16 mouse cellular contexts compared by ENCODE assay signal in the genomic region with DNA sequence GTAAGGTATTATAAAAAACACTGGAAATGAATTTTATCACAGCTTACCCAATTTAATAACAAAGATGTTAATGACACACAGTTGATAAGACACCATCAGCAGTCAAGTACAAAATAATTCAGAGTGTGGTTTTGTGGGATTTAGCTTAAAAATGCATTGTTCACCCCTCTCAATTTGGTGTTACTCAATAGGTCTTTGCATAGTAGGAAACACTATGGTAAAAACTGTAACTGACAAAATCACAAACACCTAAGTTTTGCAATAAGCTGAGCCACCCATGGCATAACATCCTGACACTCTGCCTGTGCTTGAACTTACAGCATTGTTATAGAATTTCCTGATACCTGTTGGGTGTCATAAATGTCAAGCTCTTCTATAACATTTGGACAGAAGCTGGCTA. TPM values are rescaled to one million over a fixed set of nuclear protein-coding genes. Genes with fewer than 3 reads are reported as not detected.
"Had no signal": no experiment of that assay in that cellular context is flagged by ENCODE, and none has a peak within 500 bp of the region (broad histone marks: within the 10 kb centered on the region; RNA-seq: fewer than 3 reads in every experiment).

No protein-coding gene starts in this region.

RNA-seq across cellular contexts. Expression of a gene that starts 37.4 kb away (rescaled TPM):
- total RNA-seq: heart, postnatal 10 days; heart, postnatal 14 days; heart, postnatal 25 days; heart, postnatal 36 days; hematopoietic stem cell, adult 5-6 weeks; hindbrain, postnatal 0 days; layer of hippocampus, adult 18-20 months; layer of hippocampus, adult 2 months; layer of hippocampus, adult 8-10 months; layer of hippocampus, postnatal 10 days; layer of hippocampus, postnatal 14 days; layer of hippocampus, postnatal 25 days; layer of hippocampus, postnatal 36 days; left cerebral cortex, adult 18-20 months; left cerebral cortex, adult 2 months had no signal

RNA-seq across cellular contexts. Expression of a gene that starts 39.3 kb away (rescaled TPM):
- total RNA-seq: heart, postnatal 10 days; heart, postnatal 14 days; heart, postnatal 25 days; heart, postnatal 36 days; heart, postnatal 4 days; hindbrain, postnatal 0 days; layer of hippocampus, adult 18-20 months; layer of hippocampus, adult 2 months; layer of hippocampus, adult 8-10 months; layer of hippocampus, postnatal 10 days; layer of hippocampus, postnatal 14 days; layer of hippocampus, postnatal 25 days; layer of hippocampus, postnatal 36 days; left cerebral cortex, adult 18-20 months; left cerebral cortex, adult 2 months had no signal
